Mouse (Mus musculus) C2C12 (cell line): ENCODE measurements around the gene Osbpl2.

Experiments used
- CEBPB ChIP-seq: IDR thresholded peaks from one replicate; pipeline ENCODE4 v1.6.1; 2011; ENCODE audit warnings: low read depth, mild to moderate bottlenecking, control low read depth, moderate library complexity
- CTCF ChIP-seq: IDR thresholded peaks from one replicate; pipeline ENCODE4 v1.5.1; 2011; ENCODE audit not compliant: control insufficient read depth, insufficient read depth, insufficient read length
- MAX ChIP-seq: IDR thresholded peaks from one replicate; pipeline ENCODE4 v1.6.1; 2011; ENCODE audit warnings: mild to moderate bottlenecking, control low read depth
- MYOD1 ChIP-seq: IDR thresholded peaks from one replicate; pipeline ENCODE4 v1.6.1; 2011; ENCODE audit warnings: low read depth; ENCODE audit not compliant: control insufficient read depth, insufficient read length
- MYOG ChIP-seq: IDR thresholded peaks from one replicate; pipeline ENCODE4 v1.6.1; 2011; ENCODE audit not compliant: control insufficient read depth, insufficient read length; ENCODE audit errors: extremely low read depth
- USF1 ChIP-seq: IDR thresholded peaks from one replicate; pipeline ENCODE4 v1.6.1; 2011; ENCODE audit warnings: low read depth, mild to moderate bottlenecking, control low read depth, moderate library complexity

GRCm38 (mm10) chr2:180198782-180199181 lies 79.7 kb downstream of the Osbpl2 start:
- TF ChIP-seq CTCF, result no peak
- TF ChIP-seq MAX, result no peak
- no peak for TF ChIP-seq MYOG
- TF ChIP-seq USF1, result no peak
- no peak for TF ChIP-seq MYOD1
- TF ChIP-seq CEBPB, result no peak
